Mouse (Mus musculus): Measurements from ENCODE around the gene Unc13a.
A peak's percentile ranks its signal among the peaks of the same experiment; 100 is the strongest.

DNA sequence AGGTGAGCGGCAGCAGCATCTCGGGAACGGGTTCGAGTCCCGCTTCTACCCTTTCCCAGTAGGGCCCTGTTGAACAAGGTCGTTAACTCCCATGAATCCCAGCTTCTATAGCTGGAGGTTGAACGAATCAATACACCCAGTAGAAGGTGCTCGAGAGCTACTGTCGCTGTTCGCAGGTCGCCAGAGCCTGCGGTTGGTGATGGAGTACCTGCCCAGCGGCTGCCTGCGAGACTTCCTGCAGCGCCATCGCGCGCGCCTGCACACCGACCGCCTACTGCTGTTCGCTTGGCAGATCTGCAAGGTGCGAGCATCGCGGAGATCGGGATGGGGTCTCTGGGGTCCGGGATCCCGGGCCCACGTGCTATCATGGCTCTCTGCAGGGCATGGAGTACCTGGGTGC, 14.0 kb upstream of the Unc13a start:
- no peak for TF ChIP-seq CHD2 (IDR thresholded peaks at IDR 0.05; ENCODE audit: low read depth, low read length)
- peak; percentile 29; the same call in 1 of the 2 replicates for TF ChIP-seq HCFC1 (IDR thresholded peaks at IDR 0.05; ENCODE audit: borderline replicate concordance, insufficient read depth, low read length)
